Mouse (Mus musculus) stomach, embryonic 14.5 days (tissue): ENCODE results near the gene 1700037C18Rik. TPM values are rescaled to one million over a fixed set of nuclear protein-coding genes. Genes with fewer than 3 reads are reported as not detected.
A peak's percentile ranks its signal among the peaks of the same experiment; 100 is the strongest.

Experiments used
- ATAC-seq: fragments of 200-750 bp; cut with Nextera tagmentation; 2 replicates; pipeline ENCODE4 v1.8.0; 2017; ENCODE audit warnings: low read depth, moderate TSS enrichment; ENCODE audit not compliant: insufficient number of reproducible peaks, insufficient read depth, low FRiP score
- H3K27ac ChIP-seq: fragments of 300-500 bp; sonication (generic); 2 replicates; pipeline ENCODE4 v1.5.1; 2014; ENCODE audit warnings: mild to moderate bottlenecking, low read length, moderate library complexity, mixed read lengths
- H3K27me3 ChIP-seq: fragments of 300-500 bp; sonication (generic); 2 replicates; pipeline ENCODE4 v1.6.1; 2014; ENCODE audit warnings: low read length, control low read depth, mixed read lengths; ENCODE audit not compliant: control insufficient read depth, insufficient read depth
- H3K36me3 ChIP-seq: fragments of 300-500 bp; sonication (generic); 2 replicates; pipeline ENCODE4 v1.6.1; 2014; ENCODE audit warnings: mild to moderate bottlenecking, control low read depth, low read length, moderate library complexity, mixed read lengths; ENCODE audit not compliant: control insufficient read depth, insufficient read depth
- H3K4me1 ChIP-seq: fragments of 300-500 bp; sonication (generic); 2 replicates; pipeline ENCODE4 v1.6.1; 2014; ENCODE audit warnings: low read length, control low read depth, mixed read lengths; ENCODE audit not compliant: control insufficient read depth, insufficient read depth
- H3K4me2 ChIP-seq: fragments of 300-500 bp; sonication (generic); replicated peaks from 2 replicates; pipeline ENCODE4 v1.6.1; 2014; ENCODE audit warnings: low read depth, low read length, control low read depth
- H3K4me3 ChIP-seq: fragments of 300-500 bp; sonication (generic); 2 replicates; pipeline ENCODE4 v1.5.1; 2014; ENCODE audit warnings: low read depth, low read length, control low read depth
- H3K9ac ChIP-seq: fragments of 300-500 bp; sonication (generic); replicated peaks from 2 replicates; pipeline ENCODE4 v1.6.1; 2014; ENCODE audit warnings: low read depth, mild to moderate bottlenecking, control low read depth, low read length, moderate library complexity, mixed read lengths
- H3K9me3 ChIP-seq: fragments of 300-500 bp; sonication (generic); 2 replicates; pipeline ENCODE4 v1.6.1; 2016; ENCODE audit warnings: low read depth, low read length, control low read depth; ENCODE audit not compliant: control insufficient read depth
- WGBS: fragments of 180-500 bp; shearing (Covaris S2); extraction: QIAGEN DNeasy Blood & Tissue Kit; methylation state at CpG from one replicate; pipeline ENCODE4 v1.1.7; 2014; 5-methylcytosine and 5-hydroxymethylcytosine counted together
- polyA plus RNA-seq: library from polyadenylated mRNA; unstranded; fragments of >200 nt; fragmentation: Nextera tagmentation; extraction: Ambion mirVana; gene quantifications from 2 replicates; pipeline ENCODE4 v1.2.1, GENCODE M21; 2014

1700037C18Rik gene
- polyA plus RNA-seq, 1 experiment from 2014 or later = 6.6 TPM

DNA sequence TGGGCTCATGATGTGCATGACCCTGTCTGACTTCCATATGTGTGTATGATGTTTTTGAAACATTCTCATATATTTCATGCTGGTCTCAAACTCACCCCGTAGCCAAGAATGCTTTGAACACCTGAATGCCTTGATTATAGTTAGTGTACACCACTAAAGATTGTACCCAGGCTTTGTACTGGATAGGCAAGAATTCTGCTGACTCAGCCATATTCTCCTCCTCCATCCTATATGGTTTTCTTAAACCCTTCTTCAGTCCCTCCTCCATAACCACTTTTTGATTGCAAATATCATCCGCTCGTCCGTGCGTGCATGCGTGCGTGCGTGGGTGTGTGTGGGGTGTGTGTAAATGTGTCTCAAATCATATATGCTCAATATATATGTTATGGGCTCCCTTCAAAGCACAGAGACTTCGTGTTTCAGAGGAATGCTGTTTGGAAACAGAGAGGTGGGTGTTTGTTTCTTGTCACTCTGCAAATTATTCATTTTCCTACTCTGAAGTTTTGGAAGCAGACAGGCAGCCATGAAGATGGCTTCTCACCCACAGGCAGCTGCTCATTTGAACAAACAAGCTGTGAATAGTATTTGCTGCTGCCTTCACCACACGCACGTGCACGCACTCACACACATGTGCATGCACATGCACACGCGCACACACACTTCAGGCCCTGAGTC lies 16.7 kb downstream of the 1700037C18Rik start:
- Histone ChIP-seq H3K4me2 (no peak overlapping the region), H3K4me1 (no peaks in the 10 kb centered on the region), H3K9me3 (no peaks in the 10 kb centered on the region), H3K27me3 (no peaks in the 10 kb centered on the region), H3K27ac (no peak overlapping the region), H3K9ac (no peak overlapping the region), H3K4me3 (no peak overlapping the region), H3K36me3 (no peaks in the 10 kb centered on the region)
- WGBS = 91% methylated on average over 14 of the region's 14 CpGs
- ATAC-seq = no peak

DNA sequence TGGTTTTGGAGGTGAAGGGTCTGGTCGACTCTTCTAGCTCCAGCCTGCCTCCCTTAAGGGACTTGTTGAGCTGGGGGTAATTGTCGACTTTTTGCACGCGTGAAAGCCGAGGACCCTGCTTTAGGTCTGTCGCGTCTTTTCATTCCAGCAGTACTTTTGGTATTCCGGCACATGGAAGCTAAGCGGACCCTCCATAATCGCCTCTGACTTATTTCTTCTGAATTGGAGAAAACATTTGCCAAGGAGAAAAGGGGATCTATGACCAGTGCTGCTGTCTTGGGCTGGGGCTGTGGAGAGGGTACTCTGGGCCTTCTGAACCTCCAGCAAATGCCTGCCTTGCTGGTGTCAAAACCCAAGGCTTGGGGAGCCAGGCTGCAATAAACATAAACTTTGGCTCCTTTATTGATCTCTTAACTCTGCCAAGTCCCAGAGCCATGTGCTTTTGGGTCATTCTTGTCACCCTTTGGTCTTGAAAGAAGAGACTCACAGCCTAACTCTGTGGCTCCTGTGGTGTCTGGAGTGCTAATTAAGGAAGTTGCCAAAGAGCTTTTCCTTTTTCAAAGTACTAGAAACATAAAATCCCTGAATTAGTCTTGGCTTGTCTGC lies 23.3 kb downstream of the 1700037C18Rik start:
- WGBS = 5% methylated on average over 10 of the region's 10 CpGs
- H3K4me2 ChIP-seq = peak overlapping the region; percentile 70
- 0 out of 2 replicates have a peak, but pooled peaks have one; percentile 8 for ATAC-seq

DNA sequence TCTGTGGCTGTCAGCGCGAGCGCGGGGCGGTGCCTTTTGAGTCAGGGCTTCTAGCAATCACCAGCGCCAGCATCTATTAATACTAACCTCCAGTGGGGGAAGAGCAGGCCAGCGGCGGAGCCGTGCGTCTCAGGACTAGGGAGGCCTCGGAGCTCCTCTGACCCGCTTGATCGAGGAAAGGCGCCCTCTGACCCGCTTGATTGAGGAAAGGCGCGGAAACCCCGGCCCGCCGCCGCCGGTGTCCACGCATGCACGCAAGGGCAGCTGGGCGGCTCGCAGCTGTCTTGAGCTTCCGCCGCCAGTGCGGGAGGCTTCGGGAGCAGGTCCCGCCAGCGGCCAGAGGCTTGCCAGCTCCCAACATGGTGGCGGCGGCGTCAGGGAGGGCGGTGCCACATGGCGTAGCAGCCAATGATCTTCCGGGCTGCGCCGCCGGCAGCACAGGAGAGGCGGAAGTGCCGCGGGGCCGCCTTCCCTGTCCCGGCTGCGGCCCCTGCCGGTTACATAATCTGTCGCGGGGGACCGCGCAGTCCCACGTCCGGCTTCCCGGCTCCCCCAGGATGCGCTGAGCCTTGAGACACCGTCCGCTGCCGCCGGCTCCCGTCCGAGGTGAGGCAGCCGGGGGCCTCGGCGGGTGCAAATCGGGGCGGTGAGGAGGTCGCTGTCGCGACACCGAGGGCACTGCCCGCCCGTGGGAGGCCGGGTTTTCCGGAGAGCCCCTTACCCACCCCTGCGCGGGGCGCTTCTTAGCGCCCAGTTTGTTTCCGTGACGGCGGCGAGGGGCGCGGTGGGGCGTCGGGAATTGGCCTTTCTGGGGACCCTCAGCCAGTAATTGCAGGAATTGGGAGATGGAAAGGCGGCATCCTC lies 24.1 kb downstream of the 1700037C18Rik start, which contains the start of the genes Zfp597 and Gm20695:
Gene Zfp597, minus strand, starts transcription at position 361 of the 864 bp plus-strand sequence.
Gene Gm20695, plus strand, starts transcription at position 448 of the 864 bp plus-strand sequence.
- peak within 1 kb of the TSS; percentile 82 for H3K27ac ChIP-seq
- ATAC-seq = peak; percentile 99
- peak within 1 kb of the TSS; percentile 89 for H3K4me3 ChIP-seq
- H3K27me3 ChIP-seq = no peaks in the 10 kb centered on the region
- no peaks in the 10 kb centered on the region for H3K36me3 ChIP-seq
- H3K9me3 ChIP-seq = no peaks in the 10 kb centered on the region
- peak within 1 kb of the TSS; percentile 83 for H3K9ac ChIP-seq
- H3K4me1 ChIP-seq = peaks cover 10% of the 10 kb centered on the region; the same call in 1 of the 2 replicates
- WGBS = under 1% methylated on average over 74 of the region's 88 CpGs
- H3K4me2 ChIP-seq = peak within 1 kb of the TSS; percentile 70

More for the DNA sequence above, 23.3 kb downstream of the 1700037C18Rik start:
- Histone ChIP-seq H3K27ac (peak overlapping the region; percentile 71), H3K27me3 (no peaks in the 10 kb centered on the region), H3K4me3 (peak overlapping the region; percentile 89), H3K9ac (peak overlapping the region; percentile 83), H3K9me3 (no peaks in the 10 kb centered on the region), H3K36me3 (no peaks in the 10 kb centered on the region), H3K4me1 (peaks cover 10% of the 10 kb centered on the region; the same call in 1 of the 2 replicates)

DNA sequence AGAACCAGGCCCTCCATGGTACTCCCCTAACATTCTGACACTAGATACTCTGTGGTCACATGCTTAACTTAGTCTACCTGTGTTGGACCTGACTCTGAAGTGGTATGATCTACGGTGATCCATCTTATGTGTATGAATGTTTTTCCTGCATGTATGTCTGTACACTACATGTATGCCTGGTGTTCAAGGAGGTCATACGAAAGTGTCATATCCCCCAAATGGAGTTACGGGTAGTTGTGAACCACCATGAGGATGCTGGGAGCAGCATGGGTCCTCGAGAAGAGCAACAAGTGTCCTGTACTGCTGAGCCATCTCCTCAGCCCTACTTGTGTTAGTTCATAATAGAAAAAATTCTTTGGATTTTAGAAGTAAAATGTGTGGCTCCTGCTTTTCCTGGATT lies 32.1 kb downstream of the 1700037C18Rik start:
- 92% methylated on average over 4 of the region's 4 CpGs for WGBS
- H3K9ac ChIP-seq = no peak overlapping the region
- no peak overlapping the region for H3K4me3 ChIP-seq
- H3K36me3 ChIP-seq = no peaks in the 10 kb centered on the region; the same call in 1 of the 2 replicates
- H3K27ac ChIP-seq = no peak overlapping the region
- H3K4me1 ChIP-seq = peaks cover 9% of the 10 kb centered on the region; the same call in 1 of the 2 replicates
- H3K4me2 ChIP-seq = no peak overlapping the region
- H3K27me3 ChIP-seq = no peaks in the 10 kb centered on the region
- no peaks in the 10 kb centered on the region for H3K9me3 ChIP-seq
- no peak for ATAC-seq

DNA sequence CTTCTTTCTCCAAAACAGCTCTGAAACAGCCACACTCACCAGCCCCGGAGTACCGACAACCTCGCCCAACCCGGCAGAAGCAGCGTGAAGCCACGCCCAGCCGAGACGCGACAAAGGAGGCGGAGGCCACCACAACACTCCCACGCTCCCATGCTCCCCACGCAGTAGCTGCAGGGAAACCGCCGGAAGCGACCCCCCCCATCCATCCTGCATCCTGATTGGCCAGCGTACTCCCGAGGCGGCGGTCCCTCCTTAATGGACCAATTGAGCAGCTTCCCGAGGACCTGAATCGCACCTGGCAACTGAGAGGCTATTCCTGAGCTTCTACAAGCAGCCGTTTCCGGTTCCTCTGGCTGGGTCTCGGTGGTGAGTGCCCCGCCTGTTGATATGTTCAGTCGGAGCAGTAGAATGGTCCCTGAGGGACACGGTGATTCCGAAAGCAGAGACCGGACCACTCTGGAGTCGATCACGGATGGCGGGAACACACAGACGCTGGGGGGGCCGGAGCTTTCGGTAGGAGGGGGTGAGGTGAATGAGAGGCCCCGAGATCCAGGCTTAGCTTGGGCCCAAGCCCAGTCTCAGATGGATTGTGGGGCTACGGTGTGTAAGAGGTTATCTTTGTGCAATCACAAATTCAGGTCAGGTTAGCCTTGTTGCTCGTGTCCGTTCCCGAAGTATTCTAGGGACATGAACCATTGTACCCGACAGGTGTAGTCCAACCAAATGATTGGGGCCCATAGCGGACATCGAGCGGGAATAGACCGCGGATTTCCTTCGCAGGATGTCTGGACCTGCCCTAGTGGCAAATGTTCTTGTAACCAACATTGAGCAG lies 36.1 kb downstream of the 1700037C18Rik start, which contains the start of gene Naa60:
Gene Naa60, plus strand, starts transcription at position 160 of the 832 bp plus-strand sequence.
- no peak within 1 kb of the TSS for H3K27ac ChIP-seq
- H3K9ac ChIP-seq = peak within 1 kb of the TSS; percentile 63
- H3K4me2 ChIP-seq = peak within 1 kb of the TSS; percentile 87
- 6% methylated on average over 47 of the region's 47 CpGs for WGBS
- no peaks in the 10 kb centered on the region for H3K27me3 ChIP-seq
- peak; percentile 99 for ATAC-seq
- H3K4me3 ChIP-seq = peak within 1 kb of the TSS; percentile 51
- no peaks in the 10 kb centered on the region for H3K9me3 ChIP-seq
- peaks cover 9% of the 10 kb centered on the region; the same call in 1 of the 2 replicates for H3K4me1 ChIP-seq
- H3K36me3 ChIP-seq = peaks cover 4% of the 10 kb centered on the region; the same call in 1 of the 2 replicates

DNA sequence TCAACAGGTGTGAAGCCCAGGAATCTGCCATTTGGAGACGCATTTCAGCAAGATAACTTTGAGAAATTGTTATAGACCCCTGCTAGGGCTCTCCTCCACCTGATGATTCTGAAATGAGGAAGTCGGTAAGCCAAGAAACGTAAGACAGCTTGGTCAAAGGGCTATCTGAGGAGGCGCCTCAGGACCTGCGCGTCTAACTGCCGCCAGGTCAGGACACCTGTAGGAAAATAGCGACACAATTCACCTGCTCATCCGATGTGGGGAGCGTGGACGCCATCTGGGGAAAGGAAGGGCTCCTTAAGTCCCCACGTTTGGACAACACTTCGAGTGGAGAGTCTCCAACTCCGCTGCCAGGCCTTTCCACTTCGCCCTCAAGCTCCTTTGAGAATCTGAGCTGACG lies 36.7 kb downstream of the 1700037C18Rik start:
- ATAC-seq = peak; percentile 7; the same call in 1 of the 2 replicates
- H3K9ac ChIP-seq = 0 out of 2 replicates have a peak overlapping the region, but pooled peaks have one; percentile 26
- no peaks in the 10 kb centered on the region for H3K27me3 ChIP-seq
- H3K36me3 ChIP-seq = peaks cover 4% of the 10 kb centered on the region; the same call in 1 of the 2 replicates
- H3K4me3 ChIP-seq = peak overlapping the region; percentile 51
- H3K9me3 ChIP-seq = no peaks in the 10 kb centered on the region
- no peak overlapping the region for H3K27ac ChIP-seq
- under 1% methylated on average over 16 of the region's 16 CpGs for WGBS
- peaks cover 9% of the 10 kb centered on the region; the same call in 1 of the 2 replicates for H3K4me1 ChIP-seq
- peak overlapping the region; percentile 87 for H3K4me2 ChIP-seq

DNA sequence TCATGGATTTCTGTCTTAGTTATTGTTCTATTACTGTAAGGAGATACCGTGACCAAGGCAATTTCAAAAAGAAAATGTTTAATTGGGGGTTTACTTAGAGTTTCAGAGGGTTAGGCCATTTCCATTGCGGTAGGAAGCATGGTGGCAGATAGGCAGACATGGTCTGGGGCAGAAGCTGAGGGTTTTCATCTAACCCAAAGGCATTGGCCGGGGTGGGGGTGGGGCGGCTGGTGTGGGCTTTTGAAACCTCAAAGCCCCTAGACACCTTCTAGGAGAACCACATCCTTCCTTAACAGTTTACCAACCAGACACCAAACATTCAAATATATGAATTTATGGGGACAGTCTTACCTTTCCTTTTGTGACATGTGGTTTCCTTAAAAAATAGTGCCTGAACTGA lies 49.2 kb downstream of the 1700037C18Rik start:
- no peak for ATAC-seq
- Histone ChIP-seq H3K4me3 (no peak overlapping the region), H3K9ac (no peak overlapping the region), H3K4me2 (no peak overlapping the region), H3K36me3 (peaks cover 8% of the 10 kb centered on the region), H3K27me3 (no peaks in the 10 kb centered on the region), H3K27ac (no peak overlapping the region), H3K9me3 (no peaks in the 10 kb centered on the region), H3K4me1 (no peaks in the 10 kb centered on the region)
- 86% methylated on average over 4 of the region's 4 CpGs for WGBS
